Mouse (Mus musculus): ENCODE results near the gene Cyth1.

DNA sequence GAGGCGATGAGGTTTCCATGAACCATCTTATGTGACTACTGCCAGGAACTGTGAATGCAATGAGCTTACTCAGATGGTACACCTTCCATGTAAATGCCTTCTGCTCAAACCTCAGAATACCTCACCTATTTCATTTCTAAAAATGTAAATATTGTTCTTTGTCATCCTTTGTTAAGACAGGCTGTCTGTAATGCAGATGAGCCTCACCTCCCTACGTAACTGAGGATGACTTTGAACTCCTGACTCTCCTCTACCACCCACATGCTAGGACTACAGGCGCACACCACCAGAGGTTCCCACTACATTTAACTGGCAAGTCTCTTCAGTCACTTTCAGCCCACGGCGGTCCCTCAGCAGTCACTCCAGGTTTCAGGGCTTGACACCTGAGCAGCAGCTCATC, 25.5 kb downstream of the Cyth1 start:
- TF ChIP-seq POLR2A (IDR thresholded peaks at IDR 0.05; ENCODE audit: low read depth, low read length) (no peak), CTCF (IDR thresholded peaks at IDR 0.05; ENCODE audit: extremely low read depth, insufficient read length, insufficient replicate concordance, low read depth, low read length) (no peak)
